In genomic region chr19:28436457-28437148, GRCm38 (mm10) we compare ENCODE assay signal across 9 mouse cellular contexts.
A peak's percentile ranks its signal among the peaks of the same experiment; 100 is the strongest.
DNase-seq lines count a peak whose midpoint lies in the region; ATAC-seq lines count a peak whose summit lies in the region.
"Had no signal": no experiment of that assay in that cellular context is flagged by ENCODE, and none has a peak within 500 bp of the region (broad histone marks: within the 10 kb centered on the region; RNA-seq: fewer than 3 reads in every experiment).

No protein-coding gene starts in this region.

- no peaks in the 10 kb centered on the region for H3K9me3 ChIP-seq in forebrain, embryonic 13.5 days (replicated peaks)
- H3K9me3 ChIP-seq in forebrain, embryonic 11.5 days (ENCODE audit: control insufficient read depth, low read length), result no peaks in the 10 kb centered on the region
- H3K9me3 ChIP-seq: liver, embryonic 15.5 days had no signal

- no peaks in the 10 kb centered on the region for H3K27me3 ChIP-seq in forebrain, embryonic 13.5 days
- no peaks in the 10 kb centered on the region for H3K27me3 ChIP-seq in forebrain, embryonic 11.5 days (ENCODE audit: control insufficient read depth, insufficient read depth, low read length)
- H3K27me3 ChIP-seq: liver, embryonic 15.5 days had no signal

- no peak overlapping the region for H3K4me2 ChIP-seq in forebrain, embryonic 13.5 days
- no peak overlapping the region for H3K4me2 ChIP-seq in forebrain, embryonic 11.5 days (ENCODE audit: low read depth, low read length, severe bottlenecking)
- H3K4me2 ChIP-seq: liver, embryonic 15.5 days had no signal

- peak; percentile 97 for ATAC-seq in forebrain, embryonic 13.5 days
- no peak for ATAC-seq in forebrain, embryonic 11.5 days (replicated peaks; ENCODE audit: low FRiP score)

- H3K9ac ChIP-seq in forebrain, embryonic 13.5 days, result no peak overlapping the region
- H3K9ac ChIP-seq in forebrain, embryonic 11.5 days (ENCODE audit: low read length), result no peak overlapping the region
- H3K9ac ChIP-seq: liver, embryonic 15.5 days had no signal

- intact Hi-C loops in heart, postnatal 36 days (cut with DNase I), result no loop called here
- intact Hi-C loops in left cerebral cortex, postnatal 10 days (cut with DNase I), result no loop called here

- 70% methylated on average over 12 of the region's 12 CpGs for WGBS in forebrain, embryonic 13.5 days
- WGBS in forebrain, embryonic 11.5 days, result 85% methylated on average over 12 of the region's 12 CpGs

- 0 out of 2 replicates have a peak, but pooled peaks cover 7% of the 10 kb centered on the region for H3K4me1 ChIP-seq in forebrain, embryonic 13.5 days
- no peaks in the 10 kb centered on the region for H3K4me1 ChIP-seq in forebrain, embryonic 11.5 days (replicated peaks; ENCODE audit: control insufficient read depth, insufficient read depth, low read length)
- H3K4me1 ChIP-seq: liver, embryonic 15.5 days had no signal

- no peaks in the 10 kb centered on the region for H3K36me3 ChIP-seq in forebrain, embryonic 13.5 days (ENCODE audit: poor library complexity, severe bottlenecking)
- no peaks in the 10 kb centered on the region for H3K36me3 ChIP-seq in forebrain, embryonic 11.5 days (ENCODE audit: control insufficient read depth, insufficient read depth, low read length)
- H3K36me3 ChIP-seq: liver, embryonic 15.5 days had no signal

- peak overlapping the region; percentile 25 for H3K27ac ChIP-seq in forebrain, embryonic 13.5 days
- no peak overlapping the region for H3K27ac ChIP-seq in forebrain, embryonic 11.5 days (ENCODE audit: low read depth, low read length)
- H3K27ac ChIP-seq: liver, embryonic 15.5 days had no signal

- DNase-seq in forebrain, embryonic 11.5 days (ENCODE audit: low spot score), result no peak
- DNase-seq in brain, adult 2 months (ENCODE audit: low read depth, low spot score), result peak; percentile 88
- DNase-seq in heart, postnatal 36 days, result peak; percentile 17 to 41
- DNase-seq in left cerebral cortex, postnatal 10 days (ENCODE audit: extremely low spot score in 1 of 2, low spot score in 2 of 2), result peak; percentile 27 to 43
- no peak for DNase-seq in MN1 (ENCODE audit: low spot score)
- no peak for DNase-seq in thymus, postnatal 0 days (ENCODE audit: low spot score)
- DNase-seq in urinary bladder, adult 2 months (ENCODE audit: low spot score), result no peak

- no peak overlapping the region for H3K4me3 ChIP-seq in forebrain, embryonic 13.5 days
- no peak overlapping the region for H3K4me3 ChIP-seq in forebrain, embryonic 11.5 days (ENCODE audit: low read depth, low read length)
- H3K4me3 ChIP-seq: liver, embryonic 15.5 days had no signal

Comparison
In these comparisons a context has a peak if more than half of its experiments do, and no peak if none do; other contexts are left out.
1. DNase-seq: peak in brain, adult 2 months (single experiment), heart, postnatal 36 days (2 of 2) and left cerebral cortex, postnatal 10 days (2 of 2); none in forebrain, embryonic 11.5 days (single experiment), MN1 (single experiment), thymus, postnatal 0 days (single experiment) and urinary bladder, adult 2 months (single experiment).